Mouse (Mus musculus) heart, postnatal 0 days (tissue): ENCODE results near the gene Ocel1. TPM values are rescaled to one million over a fixed set of nuclear protein-coding genes. Genes with fewer than 3 reads are reported as not detected.

ENCODE experiments used
- ATAC-seq: fragments of 200-750 bp; cut with Nextera tagmentation; 2 replicates; pipeline ENCODE4 v1.8.0; 2017; ENCODE audit warnings: low read depth, moderate number of reproducible peaks, moderate library complexity; ENCODE audit not compliant: insufficient read depth
- DNase-seq: peaks from one replicate; pipeline ENCODE4 v3.0.0-alpha.2; 2016; ENCODE audit warnings: low spot score
- H3K27ac ChIP-seq: fragments of 300-500 bp; sonication (generic); 2 replicates; pipeline ENCODE4 v1.5.1; 2014; ENCODE audit warnings: low read depth, mild to moderate bottlenecking
- H3K27me3 ChIP-seq: fragments of 300-500 bp; sonication (generic); 2 replicates; pipeline ENCODE4 v1.6.1; 2014; ENCODE audit warnings: low read length, mixed read lengths; ENCODE audit not compliant: control insufficient read depth, insufficient read depth
- H3K36me3 ChIP-seq: fragments of 300-500 bp; sonication (generic); replicated peaks from 2 replicates; pipeline ENCODE4 v1.6.1; 2014; ENCODE audit warnings: low read length, mixed read lengths; ENCODE audit not compliant: control insufficient read depth, insufficient read depth
- H3K4me1 ChIP-seq: fragments of 300-500 bp; sonication (generic); 2 replicates; pipeline ENCODE4 v1.6.1; 2014; ENCODE audit warnings: antibody characterized with exemption; ENCODE audit not compliant: control insufficient read depth, insufficient read depth
- H3K4me2 ChIP-seq: fragments of 300-500 bp; sonication (generic); 2 replicates; pipeline ENCODE4 v1.6.1; 2014; ENCODE audit warnings: low read depth, mild to moderate bottlenecking, low read length, moderate library complexity
- H3K4me3 ChIP-seq: fragments of 300-500 bp; sonication (generic); 2 replicates; pipeline ENCODE4 v1.5.1; 2014; ENCODE audit warnings: low read depth, low read length
- H3K9ac ChIP-seq: fragments of 300-500 bp; sonication (generic); replicated peaks from 2 replicates; pipeline ENCODE4 v1.6.1; 2014; ENCODE audit warnings: low read depth, low read length, mixed read lengths
- H3K9me3 ChIP-seq: fragments of 300-500 bp; sonication (generic); replicated peaks from 2 replicates; pipeline ENCODE4 v1.6.1; 2016; ENCODE audit warnings: low read length; ENCODE audit not compliant: control insufficient read depth
- CTCF ChIP-seq: IDR thresholded peaks from 2 replicates; pipeline ENCODE4 v1.5.1; 2016; ENCODE audit warnings: antibody characterized with exemption, control low read depth, low read depth
- EP300 ChIP-seq: IDR thresholded peaks from 2 replicates; pipeline ENCODE4 v1.6.1; 2016; ENCODE audit warnings: antibody characterized with exemption, low read depth
- WGBS: fragments of 180-500 bp; shearing (Covaris S2); extraction: QIAGEN DNeasy Blood & Tissue Kit; methylation state at CpG from one replicate; pipeline ENCODE4 v1.1.7; 2014; 5-methylcytosine and 5-hydroxymethylcytosine counted together
- polyA plus RNA-seq: library from polyadenylated mRNA; unstranded; fragments of >200 nt; fragmentation: Nextera tagmentation; extraction: Ambion mirVana; gene quantifications from 2 replicates; pipeline ENCODE4 v1.2.1, GENCODE M21; 2015
- total RNA-seq: library from RNA; depleted of rRNA; stranded (reverse); fragments of >200 nt; gene quantifications from 2 replicates; pipeline ENCODE4 v1.2.3, GENCODE M21; 2014; ENCODE audit warnings: low replicate concordance

The Ocel1 gene
- total and polyA plus RNA-seq, 2 experiments from 2014 or later: 5.7 to 10.6 TPM

- DNase-seq (no peak), ATAC-seq (peak; percentile 55)
- TF ChIP-seq CTCF (no peak), EP300 (no peak)
- H3K9me3 ChIP-seq: no peaks in the 10 kb centered on the region
- H3K4me2 ChIP-seq: no peak overlapping the region
- H3K4me1 ChIP-seq: no peaks in the 10 kb centered on the region
- no peak overlapping the region for H3K9ac ChIP-seq
- no peaks in the 10 kb centered on the region for H3K27me3 ChIP-seq
- H3K36me3 ChIP-seq: peaks cover 99% of the 10 kb centered on the region
- H3K4me3 ChIP-seq: no peak overlapping the region
- 34% methylated on average over 3 of the region's 3 CpGs for WGBS
- no peak overlapping the region for H3K27ac ChIP-seq
Observed at GRCm38 (mm10) chr8:71351117-71351516, 20.0 kb upstream of the Ocel1 start.

- no peak overlapping the region for H3K4me2 ChIP-seq
- WGBS: 95% methylated on average over 1 of the region's 1 CpGs
- H3K27ac ChIP-seq: no peak overlapping the region
- DNase-seq (no peak), ATAC-seq (no peak)
- no peaks in the 10 kb centered on the region for H3K27me3 ChIP-seq
- no peak overlapping the region for H3K4me3 ChIP-seq
- peaks cover 99% of the 10 kb centered on the region for H3K36me3 ChIP-seq
- no peaks in the 10 kb centered on the region for H3K9me3 ChIP-seq
- no peak overlapping the region for H3K9ac ChIP-seq
- TF ChIP-seq EP300 (no peak), CTCF (no peak)
- H3K4me1 ChIP-seq: no peaks in the 10 kb centered on the region
Observed at GRCm38 (mm10) chr8:71351520-71351919, 19.6 kb upstream of the Ocel1 start.

GRCm38 (mm10) chr8:71358026-71358425 lies 13.1 kb upstream of the Ocel1 start:
- ATAC-seq (no peak), DNase-seq (no peak)
- H3K4me1 ChIP-seq: no peaks in the 10 kb centered on the region
- no peak overlapping the region for H3K4me3 ChIP-seq
- no peak overlapping the region for H3K27ac ChIP-seq
- peaks cover 84% of the 10 kb centered on the region for H3K36me3 ChIP-seq
- WGBS: 88% methylated on average over 3 of the region's 3 CpGs
- H3K9ac ChIP-seq: no peak overlapping the region
- no peaks in the 10 kb centered on the region for H3K9me3 ChIP-seq
- H3K27me3 ChIP-seq: no peaks in the 10 kb centered on the region
- no peak overlapping the region for H3K4me2 ChIP-seq
- TF ChIP-seq EP300: no peak
- no peak for TF ChIP-seq CTCF

- ATAC-seq (peak; percentile 81), DNase-seq (peak; percentile 97)
- H3K4me1 ChIP-seq: peaks cover 21% of the 10 kb centered on the region
- H3K36me3 ChIP-seq: peaks cover 16% of the 10 kb centered on the region
- TF ChIP-seq EP300: no peak
- no peak for TF ChIP-seq CTCF
- H3K4me2 ChIP-seq: peak within 1 kb of the TSS; percentile 80
- peak within 1 kb of the TSS; percentile 59 for H3K9ac ChIP-seq
- H3K27me3 ChIP-seq: no peaks in the 10 kb centered on the region
- H3K4me3 ChIP-seq: peak within 1 kb of the TSS; percentile 67
- H3K27ac ChIP-seq: peak within 1 kb of the TSS; percentile 85
- WGBS: under 1% methylated on average over 54 of the region's 56 CpGs
- H3K9me3 ChIP-seq: no peaks in the 10 kb centered on the region
Observed at GRCm38 (mm10) chr8:71366771-71367528, 4.1 kb upstream of the Ocel1 start, which contains the start of gene Use1. Gene Use1, plus strand, starts transcription at chr8:71366848.

- Histone ChIP-seq H3K4me1 (peaks cover 21% of the 10 kb centered on the region), H3K4me2 (peak overlapping the region; percentile 80), H3K27me3 (no peaks in the 10 kb centered on the region), H3K27ac (peak overlapping the region; percentile 85), H3K9me3 (no peaks in the 10 kb centered on the region), H3K36me3 (peaks cover 16% of the 10 kb centered on the region), H3K4me3 (peak overlapping the region; percentile 67), H3K9ac (peak overlapping the region; percentile 59)
- ATAC-seq (no peak), DNase-seq (no peak)
- WGBS: 35% methylated on average over 17 of the region's 17 CpGs
- TF ChIP-seq EP300 (no peak), CTCF (no peak)
Observed at GRCm38 (mm10) chr8:71367529-71368176, 3.4 kb upstream of the Ocel1 start.
